Mouse (Mus musculus) heart, embryonic 10.5 days (tissue): Measurements from ENCODE around the gene Sdhaf1. TPM values are rescaled to one million over a fixed set of nuclear protein-coding genes. Genes with fewer than 3 reads are reported as not detected.

Experiments used
- DNase-seq: peaks from one replicate; pipeline ENCODE4 v3.0.0-alpha.2; 2017; ENCODE audit warnings: low spot score
- H3K27ac ChIP-seq: fragments of 300-500 bp; sonication (generic); 2 replicates; pipeline ENCODE4 v1.5.1; 2016; ENCODE audit warnings: mild to moderate bottlenecking
- H3K27me3 ChIP-seq: fragments of 300-500 bp; sonication (generic); 2 replicates; pipeline ENCODE4 v1.6.1; 2016; ENCODE audit warnings: mild to moderate bottlenecking; ENCODE audit not compliant: poor library complexity, insufficient read depth, severe bottlenecking
- H3K36me3 ChIP-seq: fragments of 300-500 bp; sonication (generic); 2 replicates; pipeline ENCODE4 v1.6.1; 2016; ENCODE audit warnings: mild to moderate bottlenecking, moderate library complexity
- H3K4me1 ChIP-seq: fragments of 300-500 bp; sonication (generic); 2 replicates; pipeline ENCODE4 v1.6.1; 2016; ENCODE audit warnings: mild to moderate bottlenecking
- H3K4me3 ChIP-seq: fragments of 300-500 bp; sonication (generic); 2 replicates; pipeline ENCODE4 v1.5.1; 2016; ENCODE audit warnings: mild to moderate bottlenecking, moderate library complexity
- H3K9me3 ChIP-seq: fragments of 300-500 bp; sonication (generic); 2 replicates; pipeline ENCODE4 v1.6.1; 2016; ENCODE audit warnings: mild to moderate bottlenecking, moderate library complexity
- WGBS: fragments of 180-500 bp; shearing (Covaris S2); methylation state at CpG from one replicate; pipeline ENCODE4 v1.1.7; 2016; 5-methylcytosine and 5-hydroxymethylcytosine counted together
- polyA plus RNA-seq: library from polyadenylated mRNA; unstranded; fragments of >200 nt; fragmentation: Nextera tagmentation; extraction: Ambion mirVana; gene quantifications from 2 replicates; pipeline ENCODE4 v1.2.1, GENCODE M21; 2016

Gene Sdhaf1
- polyA plus RNA-seq, 1 experiment from 2014 or later: 16.4 TPM

DNA sequence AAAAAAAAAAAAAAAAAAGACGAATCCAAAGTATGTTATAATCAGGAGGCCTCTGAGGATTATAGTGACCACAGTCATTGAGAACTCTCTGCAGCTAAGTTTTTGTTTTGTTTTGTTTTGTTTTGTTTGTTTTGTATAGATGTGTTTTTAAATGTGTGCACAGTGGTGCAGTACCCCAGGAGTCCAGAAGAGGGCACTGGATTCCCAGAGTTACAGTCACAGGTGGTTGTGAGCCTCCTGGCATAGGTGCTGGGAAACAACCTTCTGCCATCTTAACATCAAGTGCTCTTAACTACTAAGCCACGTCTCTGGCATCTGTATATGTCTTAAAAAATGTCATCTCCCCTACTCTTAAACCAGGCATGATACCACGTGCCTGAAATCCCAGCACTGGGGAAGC is 22.8 kb downstream of the Sdhaf1 start:
- WGBS: 37% methylated on average over 3 of the region's 3 CpGs
- Histone ChIP-seq H3K27me3 (no peaks in the 10 kb centered on the region), H3K4me3 (no peak overlapping the region), H3K9me3 (no peaks in the 10 kb centered on the region), H3K36me3 (peaks cover 49% of the 10 kb centered on the region), H3K27ac (no peak overlapping the region), H3K4me1 (no peaks in the 10 kb centered on the region)
- no peak for DNase-seq

DNA sequence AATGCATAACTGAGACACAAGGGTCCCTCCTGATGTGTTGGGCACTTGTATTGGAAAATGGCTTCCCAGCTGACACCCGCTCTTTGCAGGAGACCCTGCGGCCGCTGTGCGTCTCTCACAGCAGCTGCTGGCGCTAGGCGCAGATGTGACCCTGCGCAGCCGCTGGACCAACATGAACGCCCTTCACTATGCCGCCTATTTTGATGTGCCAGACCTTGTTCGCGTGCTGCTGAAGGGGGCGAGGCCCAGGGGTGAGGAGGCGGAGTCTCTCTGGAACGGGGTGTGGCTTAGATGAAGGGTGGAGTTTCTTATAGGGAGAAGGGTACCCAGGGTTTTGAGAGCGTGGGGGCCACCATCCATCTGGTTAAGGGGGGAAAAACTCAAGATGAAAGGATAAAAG is 26.4 kb downstream of the Sdhaf1 start:
- H3K36me3 ChIP-seq: peaks cover 39% of the 10 kb centered on the region
- whole genome bisulfite sequencing: 72% methylated on average over 16 of the region's 16 CpGs

DNA sequence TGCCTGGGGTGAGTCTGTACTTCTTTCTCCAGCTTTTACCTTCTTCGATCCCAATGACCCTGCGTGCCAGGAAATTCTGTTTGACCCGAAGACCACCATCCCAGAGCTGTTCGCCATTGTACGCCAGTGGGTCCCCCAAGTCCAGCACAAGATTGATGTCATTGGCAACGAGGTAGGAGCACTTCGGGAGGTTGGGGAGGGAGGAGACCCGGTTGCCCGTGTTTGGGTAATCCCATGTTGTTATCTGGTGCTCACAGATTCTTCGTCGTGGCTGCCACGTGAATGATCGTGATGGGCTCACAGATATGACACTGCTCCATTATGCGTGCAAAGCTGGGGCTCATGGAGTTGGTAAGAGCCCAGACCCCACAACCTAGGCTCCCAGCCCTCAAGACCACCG is 26.9 kb downstream of the Sdhaf1 start:
- Histone ChIP-seq H3K27ac (no peak overlapping the region), H3K4me3 (no peak overlapping the region), H3K4me1 (peaks cover 15% of the 10 kb centered on the region), H3K27me3 (0 out of 2 replicates have a peak, but pooled peaks cover 2% of the 10 kb centered on the region), H3K9me3 (no peaks in the 10 kb centered on the region), H3K36me3 (peaks cover 36% of the 10 kb centered on the region)
- 85% methylated on average over 15 of the region's 15 CpGs for WGBS
- DNase-seq: no peak

More for the DNA sequence above, 26.4 kb downstream of the Sdhaf1 start:
- Histone ChIP-seq H3K4me3 (no peak overlapping the region), H3K27ac (no peak overlapping the region), H3K4me1 (peaks cover 11% of the 10 kb centered on the region), H3K27me3 (no peaks in the 10 kb centered on the region), H3K9me3 (no peaks in the 10 kb centered on the region)
- DNase-seq: no peak

DNA sequence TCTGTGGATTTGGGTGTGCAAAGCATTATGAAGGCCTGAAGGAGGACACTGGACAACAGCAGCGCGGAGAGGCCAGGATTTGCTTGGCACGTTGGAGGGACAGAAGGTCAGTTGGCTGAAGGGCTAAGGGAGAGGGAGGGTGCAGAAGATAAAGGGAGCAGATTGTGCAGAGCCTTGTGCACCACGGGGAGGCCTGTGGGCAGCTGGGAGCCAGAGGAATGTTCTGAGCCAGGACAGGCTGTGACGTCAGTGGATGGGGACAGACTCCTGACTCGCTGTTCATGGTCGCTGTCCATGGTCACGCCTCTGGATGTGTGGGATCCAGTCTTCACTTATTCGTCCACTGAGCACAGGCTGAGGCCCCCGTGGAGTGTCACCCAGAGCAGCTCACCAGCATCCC is 28.6 kb downstream of the Sdhaf1 start:
- DNase-seq: no peak
- Histone ChIP-seq H3K4me3 (0 out of 2 replicates have a peak overlapping the region, but pooled peaks have one; percentile 19), H3K27ac (no peak overlapping the region), H3K27me3 (peaks cover 6% of the 10 kb centered on the region; the same call in 1 of the 2 replicates), H3K9me3 (no peaks in the 10 kb centered on the region), H3K36me3 (peaks cover 34% of the 10 kb centered on the region), H3K4me1 (peaks cover 24% of the 10 kb centered on the region)
- 33% methylated on average over 10 of the region's 10 CpGs for WGBS

DNA sequence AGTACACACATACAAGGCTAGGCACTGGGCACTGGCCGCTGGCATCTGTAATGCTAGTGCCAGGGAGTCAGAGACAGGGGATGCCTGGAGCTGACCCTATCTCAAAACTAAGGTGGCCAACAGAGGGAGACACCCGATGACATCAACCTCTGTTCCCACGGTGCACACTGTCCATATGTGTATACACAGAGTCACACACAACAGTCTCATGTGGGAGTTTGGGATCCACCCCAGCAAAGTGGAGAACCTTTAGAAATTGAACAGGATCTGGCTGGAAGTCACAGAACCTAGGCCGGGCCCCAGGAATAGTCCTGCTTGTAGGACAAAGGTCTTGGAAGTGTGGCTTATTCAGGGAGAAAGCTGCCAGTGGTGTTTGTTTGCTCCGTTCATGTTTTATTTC is 29.4 kb downstream of the Sdhaf1 start:
- peaks cover 24% of the 10 kb centered on the region for H3K4me1 ChIP-seq
- peaks cover 28% of the 10 kb centered on the region for H3K36me3 ChIP-seq
- H3K9me3 ChIP-seq: no peaks in the 10 kb centered on the region
- peaks cover 14% of the 10 kb centered on the region; the same call in 1 of the 2 replicates for H3K27me3 ChIP-seq
- H3K4me3 ChIP-seq: no peak overlapping the region
- 86% methylated on average over 5 of the region's 5 CpGs for WGBS
- H3K27ac ChIP-seq: no peak overlapping the region
- DNase-seq: no peak

DNA sequence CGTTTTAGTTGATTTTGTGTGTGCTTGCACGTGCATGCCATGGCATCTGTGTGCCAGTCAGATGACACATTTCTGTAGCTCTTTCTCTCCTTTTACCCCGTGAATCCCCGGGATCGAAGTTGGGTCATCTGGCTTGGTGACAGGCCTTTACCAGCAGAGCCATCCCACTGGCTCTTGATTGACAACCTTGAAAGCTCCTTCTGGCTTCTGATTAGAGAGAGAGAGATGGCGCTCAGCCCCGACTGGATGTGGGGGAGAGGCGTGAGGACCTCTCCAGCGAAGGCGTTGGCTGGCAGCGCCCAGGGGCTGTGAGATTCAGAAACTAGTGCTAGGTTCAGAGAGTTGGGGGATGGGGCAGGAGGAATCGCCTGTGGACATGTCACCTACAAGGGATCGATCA is 29.9 kb downstream of the Sdhaf1 start:
- Histone ChIP-seq H3K4me3 (no peak overlapping the region), H3K36me3 (peaks cover 24% of the 10 kb centered on the region), H3K27me3 (peaks cover 19% of the 10 kb centered on the region; the same call in 1 of the 2 replicates), H3K9me3 (no peaks in the 10 kb centered on the region), H3K27ac (no peak overlapping the region), H3K4me1 (peaks cover 24% of the 10 kb centered on the region)
- DNase-seq: no peak
- 64% methylated on average over 13 of the region's 13 CpGs for WGBS

DNA sequence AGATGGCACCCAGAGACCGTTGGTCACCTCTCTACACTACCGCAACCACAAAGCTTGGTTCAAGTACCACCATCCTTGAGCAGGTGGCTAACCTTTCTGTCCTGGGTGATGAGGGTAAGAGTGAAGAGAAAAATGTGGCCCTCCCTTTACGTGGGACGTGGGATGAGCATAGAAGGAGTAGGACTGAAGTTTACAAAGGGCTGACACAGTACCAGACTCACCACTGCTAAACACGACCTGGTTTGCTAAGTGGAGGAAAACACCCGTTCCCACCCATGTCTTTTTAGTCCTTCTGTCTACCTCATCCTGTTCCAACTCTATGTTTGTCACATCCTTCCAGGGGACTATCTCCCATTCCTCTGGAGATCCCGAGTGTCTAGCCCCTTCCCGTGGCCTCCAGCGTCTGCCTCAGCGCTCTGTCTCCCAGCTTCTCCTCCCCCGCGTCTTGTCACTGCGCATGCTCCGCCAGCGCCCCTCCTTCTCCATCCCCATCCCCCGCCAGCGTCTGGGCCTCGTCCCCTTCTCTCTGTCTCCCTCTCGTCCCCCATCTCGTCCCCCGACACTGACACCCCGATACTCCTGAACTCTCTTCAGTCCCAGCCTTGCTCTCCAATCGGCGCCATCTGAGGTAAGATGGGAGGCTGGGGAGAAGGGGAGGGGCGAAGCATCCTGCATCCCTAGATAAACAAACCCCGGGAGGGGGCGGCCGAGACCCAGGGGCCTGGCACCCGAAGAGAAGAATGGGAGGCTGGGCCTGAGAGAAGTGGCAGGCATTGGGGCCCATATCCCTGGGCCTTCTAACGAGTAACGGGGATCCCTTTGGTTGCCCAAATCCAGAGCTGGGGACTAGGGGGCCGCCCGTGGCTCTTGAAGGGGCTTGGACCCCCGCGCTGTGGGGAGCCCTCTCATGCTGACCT is 32.2 kb downstream of the Sdhaf1 start, which contains the start of gene Clip3:
Gene Clip3 (plus strand): TSS at position 514 of the 917 bp plus-strand sequence.
- H3K4me3 ChIP-seq: peak within 1 kb of the TSS; percentile 71
- H3K4me1 ChIP-seq: peaks cover 24% of the 10 kb centered on the region
- peak within 1 kb of the TSS; percentile 88 for H3K27ac ChIP-seq
- peaks cover 26% of the 10 kb centered on the region; the same call in 1 of the 2 replicates for H3K27me3 ChIP-seq
- no peaks in the 10 kb centered on the region for H3K9me3 ChIP-seq
- 9% methylated on average over 35 of the region's 35 CpGs for WGBS
- peaks cover 11% of the 10 kb centered on the region; the same call in 1 of the 2 replicates for H3K36me3 ChIP-seq
- DNase-seq: peak; percentile 85

DNA sequence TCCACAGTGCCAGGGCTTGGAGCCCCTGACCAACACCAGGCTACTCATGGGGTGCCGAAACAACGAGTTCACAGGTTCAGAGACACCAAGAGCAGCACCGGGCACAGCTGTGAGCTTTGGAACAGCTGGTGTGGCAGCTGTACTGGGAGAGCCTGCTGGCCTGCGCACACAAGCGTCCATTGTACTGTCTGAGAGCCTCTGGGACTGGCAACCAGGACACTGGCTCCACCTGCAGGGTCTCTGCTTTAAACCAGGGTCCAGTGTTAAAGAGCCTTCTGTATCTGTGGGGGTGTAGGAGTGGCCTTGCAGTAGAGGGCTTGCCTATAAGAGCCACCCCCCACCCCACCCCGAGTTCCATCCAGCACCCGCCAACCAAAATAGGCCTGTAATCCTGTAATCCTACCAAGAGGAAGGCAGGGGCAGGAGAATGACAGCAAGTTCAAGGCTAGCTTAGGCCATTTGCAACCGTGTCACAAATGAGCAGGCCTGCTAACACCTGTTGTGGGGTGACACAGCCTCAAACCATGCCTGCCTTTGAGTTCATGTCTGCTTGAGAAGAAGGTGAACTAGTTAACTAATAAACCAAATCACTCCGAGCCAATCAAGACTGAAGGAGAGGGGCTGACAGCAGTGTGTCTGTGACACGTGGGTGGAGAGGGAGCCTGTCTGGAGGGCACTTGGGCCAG is 33.8 kb downstream of the Sdhaf1 start:
- WGBS: 54% methylated on average over 10 of the region's 10 CpGs

DNA sequence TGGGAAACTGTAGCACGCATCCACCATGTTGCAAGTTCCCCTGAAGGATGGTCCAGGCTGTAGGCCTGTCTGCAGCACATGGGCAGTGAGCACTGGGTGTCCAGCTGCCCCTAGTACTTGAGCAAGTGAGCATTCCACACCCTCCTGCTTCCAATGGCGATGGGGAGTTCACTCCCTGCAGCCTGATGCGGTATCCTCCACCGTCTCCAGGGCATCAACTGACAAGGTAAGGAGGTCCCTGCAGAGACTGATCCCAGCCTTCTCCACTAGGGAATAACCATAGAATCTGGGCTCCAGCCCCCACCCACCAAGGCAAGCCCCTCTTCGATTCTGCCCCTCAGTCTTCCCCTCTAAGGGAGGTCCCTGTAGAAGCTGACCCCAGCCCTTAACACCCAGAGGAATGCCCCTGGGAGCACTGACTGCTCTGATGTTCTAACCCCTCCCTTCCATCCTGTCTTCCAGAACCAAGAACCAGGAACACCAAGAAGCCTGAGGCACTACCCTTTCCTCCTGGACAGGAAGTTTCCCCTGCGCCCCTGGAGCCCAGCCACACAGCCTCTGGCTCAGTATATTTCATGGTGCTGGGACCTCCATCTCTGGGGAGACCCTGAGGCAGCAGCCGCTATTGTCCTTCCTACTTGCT is 34.5 kb downstream of the Sdhaf1 start:
- DNase-seq: no peak
- H3K36me3 ChIP-seq: 0 out of 2 replicates have a peak, but pooled peaks cover 4% of the 10 kb centered on the region
- no peak overlapping the region for H3K4me3 ChIP-seq
- H3K4me1 ChIP-seq: peaks cover 18% of the 10 kb centered on the region
- WGBS: 67% methylated on average over 7 of the region's 7 CpGs
- no peak overlapping the region for H3K27ac ChIP-seq
- peaks cover 29% of the 10 kb centered on the region; the same call in 1 of the 2 replicates for H3K27me3 ChIP-seq
- H3K9me3 ChIP-seq: no peaks in the 10 kb centered on the region

More for the DNA sequence above, 33.8 kb downstream of the Sdhaf1 start:
- no peak for DNase-seq
- Histone ChIP-seq H3K9me3 (no peaks in the 10 kb centered on the region), H3K4me1 (peaks cover 19% of the 10 kb centered on the region), H3K27ac (no peak overlapping the region), H3K36me3 (0 out of 2 replicates have a peak, but pooled peaks cover 6% of the 10 kb centered on the region), H3K27me3 (peaks cover 29% of the 10 kb centered on the region; the same call in 1 of the 2 replicates), H3K4me3 (no peak overlapping the region)

DNA sequence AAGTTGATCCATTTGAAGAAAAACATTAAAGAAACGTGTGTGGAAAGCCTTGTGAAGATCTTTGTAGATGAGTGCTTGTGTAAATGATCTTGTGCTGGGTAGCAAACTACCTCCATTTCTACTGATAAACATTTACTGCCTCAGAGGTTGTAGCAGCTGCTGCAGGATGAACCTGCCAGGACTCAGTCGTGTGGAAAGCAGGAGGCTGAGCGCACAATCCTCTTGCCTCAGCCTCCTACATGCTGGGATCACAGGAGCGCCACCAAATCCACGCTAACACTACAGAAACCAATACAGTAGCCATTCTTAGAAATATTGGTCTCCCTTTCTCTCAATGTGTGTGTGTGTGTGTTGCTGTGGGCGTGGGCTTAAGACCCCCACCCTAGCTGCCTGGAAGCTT is 35.6 kb downstream of the Sdhaf1 start:
- peaks cover 15% of the 10 kb centered on the region for H3K4me1 ChIP-seq
- H3K27me3 ChIP-seq: peaks cover 29% of the 10 kb centered on the region; the same call in 1 of the 2 replicates
- 61% methylated on average over 6 of the region's 6 CpGs for WGBS
- no peak for DNase-seq
- no peak overlapping the region for H3K27ac ChIP-seq
- no peak overlapping the region for H3K4me3 ChIP-seq
- H3K36me3 ChIP-seq: 0 out of 2 replicates have a peak, but pooled peaks cover 4% of the 10 kb centered on the region
- H3K9me3 ChIP-seq: no peaks in the 10 kb centered on the region

DNA sequence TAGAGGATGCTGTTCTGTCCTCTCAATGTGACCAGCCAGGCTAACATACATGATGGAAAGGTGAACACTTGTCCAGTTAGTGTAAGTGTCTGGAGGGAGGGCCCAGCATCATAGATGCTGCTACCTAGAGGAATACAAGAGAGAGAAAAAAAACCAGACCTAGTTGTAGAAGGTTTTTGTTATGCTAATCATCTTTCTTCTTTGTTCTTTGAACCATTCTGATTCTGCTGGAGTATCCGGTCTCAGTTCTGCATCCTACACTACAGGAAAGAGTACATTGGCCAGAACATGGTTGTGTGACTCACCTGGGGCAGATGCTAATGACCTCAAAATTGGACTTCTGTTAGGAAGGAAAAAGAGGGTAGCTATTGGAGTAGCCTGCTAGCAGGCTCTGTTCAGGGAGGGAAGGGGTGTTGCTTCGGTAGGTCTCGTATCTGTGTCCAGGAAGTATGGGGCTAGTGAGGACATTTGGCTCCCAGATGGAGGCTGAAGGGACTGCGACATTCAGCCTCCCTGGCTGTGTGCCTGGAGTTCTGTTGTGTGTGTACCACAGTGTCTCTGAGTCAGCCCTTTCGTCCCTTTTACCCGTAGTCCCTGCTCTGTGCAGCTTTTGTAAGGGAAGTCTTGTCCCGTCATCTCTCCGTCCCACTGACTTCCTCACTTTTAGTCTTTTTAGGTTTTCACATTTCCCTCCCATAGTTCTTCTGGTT is 36.8 kb downstream of the Sdhaf1 start:
- Histone ChIP-seq H3K4me3 (no peak overlapping the region), H3K9me3 (no peaks in the 10 kb centered on the region), H3K4me1 (peaks cover 10% of the 10 kb centered on the region; the same call in 1 of the 2 replicates), H3K36me3 (no peaks in the 10 kb centered on the region), H3K27ac (no peak overlapping the region), H3K27me3 (peaks cover 27% of the 10 kb centered on the region; the same call in 1 of the 2 replicates)
- 73% methylated on average over 8 of the region's 8 CpGs for WGBS
- no peak for DNase-seq

DNA sequence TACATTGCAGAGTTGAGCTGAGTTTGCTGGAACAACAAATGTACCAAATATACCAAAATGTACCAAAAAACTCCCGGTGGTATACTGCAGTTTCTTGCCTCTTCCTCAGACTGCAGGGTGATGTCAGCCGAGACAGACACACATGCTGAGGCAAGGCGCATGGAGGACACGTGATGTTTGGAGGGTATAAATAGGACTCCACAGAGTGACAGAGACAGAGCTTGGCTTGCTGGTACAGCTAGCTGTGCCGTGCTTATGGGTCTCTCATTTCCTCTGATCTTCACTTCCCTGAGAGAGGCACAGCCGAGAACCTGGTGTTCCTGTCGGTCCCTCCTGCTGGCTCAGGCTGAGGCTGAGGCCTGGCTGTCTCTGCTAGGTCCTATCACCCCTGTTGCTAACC is 41.0 kb downstream of the Sdhaf1 start:
- H3K9me3 ChIP-seq: no peaks in the 10 kb centered on the region
- 70% methylated on average over 7 of the region's 7 CpGs for WGBS
- peaks cover 8% of the 10 kb centered on the region for H3K4me1 ChIP-seq
- no peak overlapping the region for H3K27ac ChIP-seq
- DNase-seq: no peak
- peaks cover 5% of the 10 kb centered on the region; the same call in 1 of the 2 replicates for H3K27me3 ChIP-seq
- H3K4me3 ChIP-seq: no peak overlapping the region
- H3K36me3 ChIP-seq: no peaks in the 10 kb centered on the region
